9 mouse cellular contexts compared by ENCODE assay signal in genomic region chr8:94343290-94343689, GRCm38 (mm10). TPM values are rescaled to one million over a fixed set of nuclear protein-coding genes. Genes with fewer than 3 reads are reported as not detected.
DNase-seq lines count a peak whose midpoint lies in the region; ATAC-seq and TF ChIP-seq lines count a peak whose summit lies in the region.
"Had no signal": no experiment of that assay in that cellular context is flagged by ENCODE, and none has a peak within 500 bp of the region (broad histone marks: within the 10 kb centered on the region; RNA-seq: fewer than 3 reads in every experiment).

No protein-coding gene starts in this region.

- no peaks in the 10 kb centered on the region for H3K4me1 ChIP-seq in midbrain, embryonic 11.5 days (ENCODE audit: control insufficient read depth, insufficient read depth, low read length)
- H3K4me1 ChIP-seq in midbrain, embryonic 16.5 days (ENCODE audit: control insufficient read depth, insufficient read depth, low read length): no peaks in the 10 kb centered on the region
- no peaks in the 10 kb centered on the region for H3K4me1 ChIP-seq in intestine, postnatal 0 days (replicated peaks; ENCODE audit: control insufficient read depth, insufficient read depth, low read length)
- no peaks in the 10 kb centered on the region for H3K4me1 ChIP-seq in limb, embryonic 14.5 days (ENCODE audit: control insufficient read depth, insufficient read depth, low read length)

- no peak for TF ChIP-seq POLR2A in limb, embryonic 14.5 days (IDR thresholded peaks at IDR 0.05; ENCODE audit: borderline replicate concordance, extremely low read depth, insufficient read depth, insufficient read length)

- no peak overlapping the region for H3K4me3 ChIP-seq in midbrain, embryonic 11.5 days (ENCODE audit: low read depth, low read length)
- H3K4me3 ChIP-seq in midbrain, embryonic 16.5 days (ENCODE audit: low read depth, low read length): no peak overlapping the region
- H3K4me3 ChIP-seq in intestine, postnatal 0 days (ENCODE audit: low read depth, low read length): no peak overlapping the region
- no peak overlapping the region for H3K4me3 ChIP-seq in limb, embryonic 14.5 days (replicated peaks; ENCODE audit: low read length)
- H3K4me3 ChIP-seq: erythroblast, embryonic 14.5 days had no signal

- peak; percentile 95 for TF ChIP-seq CTCF in intestine, postnatal 0 days (IDR thresholded peaks at IDR 0.05; ENCODE audit: low read depth)

- H3K9me3 ChIP-seq in midbrain, embryonic 11.5 days (ENCODE audit: control insufficient read depth, low read length): no peaks in the 10 kb centered on the region
- no peaks in the 10 kb centered on the region for H3K9me3 ChIP-seq in midbrain, embryonic 16.5 days (replicated peaks; ENCODE audit: control insufficient read depth, low read length, poor library complexity, severe bottlenecking)
- no peaks in the 10 kb centered on the region for H3K9me3 ChIP-seq in intestine, postnatal 0 days (ENCODE audit: control insufficient read depth)
- H3K9me3 ChIP-seq in limb, embryonic 14.5 days (ENCODE audit: control insufficient read depth, low read length): no peaks in the 10 kb centered on the region

- H3K9ac ChIP-seq in midbrain, embryonic 11.5 days (ENCODE audit: low read length): no peak overlapping the region
- no peak overlapping the region for H3K9ac ChIP-seq in midbrain, embryonic 16.5 days (ENCODE audit: low read depth, low read length)
- no peak overlapping the region for H3K9ac ChIP-seq in intestine, postnatal 0 days (ENCODE audit: low read depth, low read length)
- no peak overlapping the region for H3K9ac ChIP-seq in limb, embryonic 14.5 days (ENCODE audit: low read depth, low read length, severe bottlenecking)

- DNase-seq in midbrain, embryonic 11.5 days (ENCODE audit: low spot score, missing footprints): peak; percentile 94
- DNase-seq in c-Kit-positive CD71-positive TER-119-positive erythroid progenitor cells, embryonic 14.5 days (ENCODE audit: low spot score): peak; percentile 54
- DNase-seq in frontal cortex, adult 2 months (ENCODE audit: extremely low spot score in 1 of 2, low spot score in 1 of 2): peak; percentile 63 to 94
- peak; percentile 67 for DNase-seq in limb, embryonic 14.5 days (ENCODE audit: low spot score)
- peak; percentile 45 for DNase-seq in retina, adult 2 months (ENCODE audit: low read depth, low spot score)
- DNase-seq in thymus, postnatal 25 days: peak; percentile 83

- WGBS in midbrain, embryonic 11.5 days: 16% methylated on average over 6 of the region's 6 CpGs
- 15% methylated on average over 6 of the region's 6 CpGs for WGBS in midbrain, embryonic 16.5 days
- 9% methylated on average over 6 of the region's 6 CpGs for WGBS in intestine, postnatal 0 days
- 15% methylated on average over 6 of the region's 6 CpGs for WGBS in limb, embryonic 14.5 days

- H3K4me2 ChIP-seq in midbrain, embryonic 11.5 days: no peak overlapping the region
- H3K4me2 ChIP-seq in midbrain, embryonic 16.5 days (ENCODE audit: low read length): no peak overlapping the region
- H3K4me2 ChIP-seq in intestine, postnatal 0 days (replicated peaks; ENCODE audit: low read depth): no peak overlapping the region
- no peak overlapping the region for H3K4me2 ChIP-seq in limb, embryonic 14.5 days (replicated peaks; ENCODE audit: low read depth, low read length, severe bottlenecking)

- no peak overlapping the region for H3K27ac ChIP-seq in midbrain, embryonic 11.5 days (ENCODE audit: low read depth, low read length)
- H3K27ac ChIP-seq in midbrain, embryonic 16.5 days (ENCODE audit: low read length): no peak overlapping the region
- H3K27ac ChIP-seq in intestine, postnatal 0 days (ENCODE audit: low read depth, low read length): no peak overlapping the region
- H3K27ac ChIP-seq in limb, embryonic 14.5 days (replicated peaks; ENCODE audit: low read depth, low read length): no peak overlapping the region

- no peak for ATAC-seq in midbrain, embryonic 11.5 days (ENCODE audit: low FRiP score)
- ATAC-seq in midbrain, embryonic 16.5 days: no peak
- no peak for ATAC-seq in intestine, postnatal 0 days
- no peak for ATAC-seq in limb, embryonic 14.5 days (ENCODE audit: low FRiP score, low read depth)

- no peaks in the 10 kb centered on the region for H3K27me3 ChIP-seq in midbrain, embryonic 11.5 days (ENCODE audit: control insufficient read depth, insufficient read depth, low read length)
- H3K27me3 ChIP-seq in midbrain, embryonic 16.5 days (ENCODE audit: control insufficient read depth, insufficient read depth, low read depth, low read length): no peaks in the 10 kb centered on the region
- H3K27me3 ChIP-seq in intestine, postnatal 0 days (replicated peaks; ENCODE audit: control insufficient read depth, insufficient read depth, low read length): no peaks in the 10 kb centered on the region
- H3K27me3 ChIP-seq in limb, embryonic 14.5 days (ENCODE audit: control insufficient read depth, insufficient read depth, low read length): no peaks in the 10 kb centered on the region

- no peaks in the 10 kb centered on the region for H3K36me3 ChIP-seq in midbrain, embryonic 11.5 days (ENCODE audit: control insufficient read depth, insufficient read depth, low read length)
- no peaks in the 10 kb centered on the region for H3K36me3 ChIP-seq in midbrain, embryonic 16.5 days (ENCODE audit: control insufficient read depth, insufficient read depth, low read length)
- no peaks in the 10 kb centered on the region for H3K36me3 ChIP-seq in intestine, postnatal 0 days (ENCODE audit: control insufficient read depth, insufficient read depth)
- no peaks in the 10 kb centered on the region for H3K36me3 ChIP-seq in limb, embryonic 14.5 days (ENCODE audit: control insufficient read depth, insufficient read depth, low read length)

RNA-seq across cellular contexts. Expression of gene Slc12a3, which starts 14.3 kb away (rescaled TPM):
- not detected in 2 replicates for polyA plus RNA-seq in midbrain, embryonic 11.5 days (2014; fragmentation: Nextera tagmentation; extraction: Ambion mirVana)
- polyA plus RNA-seq in midbrain, embryonic 16.5 days (2015; fragmentation: Nextera tagmentation; extraction: Ambion mirVana): 0.09 TPM in 1 of 2 replicates, not detected in the other
- 0.92 and 1.2 TPM in 2 replicates for polyA plus RNA-seq in frontal cortex, adult 2 months (2012; rRNA removed)
- 0.16 TPM in 1 of 2 replicates, not detected in the other for polyA plus RNA-seq in intestine, postnatal 0 days (2015; fragmentation: Nextera tagmentation; extraction: Ambion mirVana)
- 0.08 and 0.10 TPM in 2 replicates for polyA plus RNA-seq in limb, embryonic 14.5 days (2012; rRNA removed)
- not detected in 2 replicates for polyA plus RNA-seq in limb, embryonic 14.5 days (2014; fragmentation: Nextera tagmentation; extraction: Ambion mirVana)
- polyA plus RNA-seq: erythroblast, embryonic 14.5 days had no signal

RNA-seq across cellular contexts. Expression of gene Herpud1, which starts 42.9 kb away (rescaled TPM):
- polyA plus RNA-seq in midbrain, embryonic 11.5 days (2014; fragmentation: Nextera tagmentation; extraction: Ambion mirVana): 56.8 and 60.4 TPM in 2 replicates
- 72.3 and 82.7 TPM in 2 replicates for polyA plus RNA-seq in midbrain, embryonic 16.5 days (2015; fragmentation: Nextera tagmentation; extraction: Ambion mirVana)
- polyA plus RNA-seq in frontal cortex, adult 2 months (2012; rRNA removed): 72.2 and 80.0 TPM in 2 replicates
- 135 and 154 TPM in 2 replicates for polyA plus RNA-seq in intestine, postnatal 0 days (2015; fragmentation: Nextera tagmentation; extraction: Ambion mirVana)
- polyA plus RNA-seq in limb, embryonic 14.5 days (2012; rRNA removed): 72.9 and 86.3 TPM in 2 replicates
- 76.8 and 84.1 TPM in 2 replicates for polyA plus RNA-seq in limb, embryonic 14.5 days (2014; fragmentation: Nextera tagmentation; extraction: Ambion mirVana)
